Mouse (Mus musculus): ENCODE data around the gene Hist1h2ag.

DNA sequence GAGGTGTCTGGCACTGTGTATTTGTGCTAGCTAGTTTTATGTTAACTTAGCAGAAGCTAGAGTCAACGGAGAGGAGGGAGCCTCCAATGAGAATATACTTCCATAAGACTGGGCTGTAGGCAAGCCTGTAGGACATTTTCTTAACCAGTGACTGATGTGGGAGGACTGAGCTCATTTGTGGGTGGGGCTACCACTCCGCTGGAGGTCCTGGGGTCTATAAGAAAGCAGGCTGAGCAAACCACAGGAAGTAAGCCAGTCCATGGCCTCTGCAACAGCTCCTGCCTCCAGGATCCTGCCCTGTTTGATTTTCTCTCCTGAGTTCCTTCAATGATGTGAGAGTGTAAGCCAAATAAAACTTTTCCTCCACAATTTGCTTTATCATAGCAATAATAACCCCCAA is 2.6 kb upstream of the Hist1h2ag start:
- TF ChIP-seq ZNF384 (IDR thresholded peaks at IDR 0.05; ENCODE audit: low read depth, low read length) (no peak), HCFC1 (IDR thresholded peaks at IDR 0.05; ENCODE audit: borderline replicate concordance, insufficient read depth, low read length) (no peak)
